Mouse (Mus musculus) left cerebral cortex, postnatal 10 days (tissue): Measurements from ENCODE around the gene Ascl4. TPM values are rescaled to one million over a fixed set of nuclear protein-coding genes. Genes with fewer than 3 reads are reported as not detected.

Experiments used
- DNase-seq, 2 experiments: peaks; one replicate each; pipeline ENCODE4 v3.0.0; 2021 to 2022; ENCODE audit warnings: low spot score in 2 of 2, mixed read lengths in 1 of 2; ENCODE audit errors: extremely low spot score in 1 of 2
- intact Hi-C: fragments of 180-260 bp; cut with DNase I; formaldehyde crosslinking; loops from one replicate; pipeline ENCODE4 v1.15.1; 2025
- total RNA-seq, 2 experiments: library from RNA; stranded (reverse); gene quantifications; 2 replicates each; pipeline ENCODE4 v1.2.3; 2021

The Ascl4 gene
- total RNA-seq: under 1 TPM; 0.22 to 0.26 TPM

DNA sequence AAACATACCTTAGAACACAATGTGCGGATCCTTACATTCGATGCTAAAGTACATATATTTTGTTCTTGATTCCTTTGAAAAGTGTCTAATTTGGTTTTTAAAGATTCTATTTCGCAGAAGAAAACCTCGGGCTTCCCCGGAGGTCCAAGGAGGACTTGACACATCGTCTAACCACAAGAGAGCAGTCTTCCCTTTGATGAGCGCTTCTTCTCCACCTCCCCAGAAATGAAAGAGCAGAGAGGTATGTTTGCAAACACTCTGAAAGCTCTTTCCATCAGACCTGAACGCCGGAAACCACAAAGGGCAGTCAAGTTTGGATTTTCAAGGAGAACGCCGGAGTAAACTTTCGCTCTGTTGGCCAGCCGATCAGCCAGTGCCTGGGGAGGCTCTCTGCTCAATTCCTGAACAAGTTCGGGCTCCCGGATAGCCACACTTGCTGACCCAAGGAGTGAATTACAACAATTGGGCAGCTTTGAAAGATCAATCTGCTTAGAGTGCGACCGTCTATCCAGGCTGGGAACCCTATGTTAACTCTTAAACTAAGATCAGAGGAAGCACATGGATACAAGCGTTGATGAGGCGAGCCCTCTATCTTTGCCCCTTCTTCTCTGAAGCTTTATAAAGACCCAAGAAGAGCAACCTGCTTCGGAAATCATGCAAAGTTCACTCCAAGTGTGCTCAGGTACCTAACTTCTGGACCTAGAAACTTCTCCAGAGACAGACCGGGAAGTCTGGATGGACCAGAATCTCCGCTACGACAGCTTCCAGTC lies at the start of gene Ascl4:
Ascl4 (plus strand) TSS at position 6 of the 770 bp plus-strand sequence.
- intact Hi-C loops: no loop called here
- DNase-seq: no peak

DNA sequence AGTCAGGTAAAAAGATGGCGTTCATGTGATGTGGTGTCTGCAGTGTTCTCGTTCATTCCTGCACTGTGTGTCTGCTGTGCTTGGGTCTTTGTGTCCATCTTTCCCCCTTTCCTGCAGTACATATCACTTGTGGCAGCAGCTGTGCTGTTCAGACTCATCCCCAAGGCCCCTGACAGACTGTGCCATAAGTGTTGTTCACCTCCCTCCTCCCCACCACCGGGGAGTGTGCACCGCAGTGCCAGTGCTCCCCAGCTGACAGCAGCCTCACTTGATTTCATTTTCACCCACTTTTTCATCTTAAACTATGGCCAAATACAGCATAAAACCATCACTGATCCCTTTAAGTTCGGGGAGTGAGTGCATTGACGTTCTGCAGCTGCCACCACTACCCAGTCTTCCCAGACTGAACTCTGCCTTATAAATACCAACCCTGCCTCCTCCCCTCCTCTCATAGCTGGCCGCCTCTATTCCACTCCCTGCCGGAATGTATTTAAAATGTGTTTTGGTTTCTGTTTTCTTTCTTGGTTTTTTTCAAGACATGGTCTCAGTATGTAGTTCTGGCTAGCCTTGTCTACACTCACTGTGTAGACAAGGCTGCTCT lies 47.5 kb upstream of the Ascl4 start:
- no peak for DNase-seq
- intact Hi-C loops: loop anchor here (5.0 kb wide), 1 partner anchor 62 kb away; no protein-coding TSS in a partner anchor

GRCm38 (mm10) chr10:85916498-85917309 lies 10.8 kb upstream of the Ascl4 start, which contains the start of gene Prdm4:
Gene Prdm4, minus strand, starts transcription at chr10:85917142.
- intact Hi-C loops: no loop called here
- peak; percentile 97 to 98 for DNase-seq

DNA sequence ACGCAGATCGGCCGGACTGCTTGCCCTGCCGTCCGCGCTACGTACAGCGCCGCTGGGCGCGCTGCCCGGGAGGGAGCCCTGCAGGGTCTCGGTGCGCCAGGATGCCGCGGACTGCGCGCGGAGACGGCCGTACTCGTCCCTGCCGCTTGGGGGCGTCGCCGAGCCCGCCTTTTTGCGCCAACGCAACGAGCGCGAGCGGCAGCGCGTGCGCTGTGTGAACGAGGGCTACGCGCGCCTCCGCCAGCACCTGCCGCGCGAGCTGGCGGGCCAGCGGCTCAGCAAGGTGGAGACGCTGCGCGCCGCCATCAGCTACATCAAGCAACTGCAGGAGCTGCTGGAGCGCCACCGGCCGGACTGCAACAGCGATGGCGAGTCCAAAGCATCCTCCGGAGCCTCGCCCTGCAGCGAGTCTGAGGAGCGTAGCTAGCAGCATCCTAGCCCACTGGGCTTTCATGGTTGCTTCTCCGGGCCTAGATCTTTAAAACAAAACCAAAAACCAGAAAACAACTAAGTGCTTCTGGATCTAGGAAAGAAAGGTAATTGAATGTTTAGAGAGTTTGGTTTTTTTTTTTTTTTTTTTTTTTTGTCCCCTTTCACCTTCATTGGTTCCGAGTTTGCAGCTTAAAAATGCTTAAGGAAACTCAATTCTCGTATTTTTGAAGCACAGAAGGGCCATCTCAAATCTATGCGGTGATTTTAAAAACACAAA lies 1.2 kb downstream of the Ascl4 start:
- DNase-seq: peak; percentile 52 to 78
- intact Hi-C loops: no loop called here

- DNase-seq: no peak
- intact Hi-C loops: no loop called here
Observed at GRCm38 (mm10) chr10:85929208-85929591, 1.7 kb downstream of the Ascl4 start.

DNA sequence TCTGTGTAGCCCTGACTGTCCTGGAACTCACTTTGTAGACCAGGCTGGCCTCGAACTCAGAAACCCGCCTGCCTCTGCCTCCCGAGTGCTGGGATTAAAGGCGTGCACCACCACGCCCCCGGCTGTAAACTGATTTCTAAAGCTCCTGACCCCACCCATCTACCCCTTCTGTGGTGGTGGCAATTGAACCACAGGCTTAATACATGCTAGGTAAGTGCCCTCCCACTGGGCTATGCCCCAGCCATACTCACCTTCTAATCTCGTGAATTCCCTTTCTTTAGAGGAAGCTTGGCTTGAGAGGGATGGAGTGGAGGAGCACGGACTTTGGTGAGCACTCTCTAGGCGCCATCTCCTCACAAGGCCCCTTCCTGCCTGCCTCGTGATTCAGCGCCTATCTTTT lies 2.5 kb downstream of the Ascl4 start:
- intact Hi-C loops: no loop called here
- DNase-seq: no peak

- DNase-seq: no peak
- intact Hi-C loops: no loop called here
Observed at GRCm38 (mm10) chr10:85936280-85936965, 8.9 kb downstream of the Ascl4 start.

GRCm38 (mm10) chr10:85948483-85949196 lies 21.2 kb downstream of the Ascl4 start:
- intact Hi-C loops: no loop called here

GRCm38 (mm10) chr10:85951765-85952443 lies 24.4 kb downstream of the Ascl4 start:
- DNase-seq: no peak
- intact Hi-C loops: loop anchor here (5.0 kb wide), 1 partner anchor 750 kb away; no protein-coding TSS in a partner anchor

More at GRCm38 (mm10) chr10:85948483-85949196, 21.2 kb downstream of the Ascl4 start:
- DNase-seq: no peak

GRCm38 (mm10) chr10:85953401-85953800 lies 25.9 kb downstream of the Ascl4 start:
- no peak for DNase-seq
- intact Hi-C loops: loop anchor here (5.0 kb wide), 1 partner anchor 749 kb away; no protein-coding TSS in a partner anchor

- intact Hi-C loops: loop anchor here (5.0 kb wide), 1 partner anchor 748 kb away; no protein-coding TSS in a partner anchor
- DNase-seq: no peak
Observed at GRCm38 (mm10) chr10:85954429-85954828, 26.9 kb downstream of the Ascl4 start.

GRCm38 (mm10) chr10:85956871-85957419 lies 29.5 kb downstream of the Ascl4 start:
- intact Hi-C loops: no loop called here
- DNase-seq: no peak

DNA sequence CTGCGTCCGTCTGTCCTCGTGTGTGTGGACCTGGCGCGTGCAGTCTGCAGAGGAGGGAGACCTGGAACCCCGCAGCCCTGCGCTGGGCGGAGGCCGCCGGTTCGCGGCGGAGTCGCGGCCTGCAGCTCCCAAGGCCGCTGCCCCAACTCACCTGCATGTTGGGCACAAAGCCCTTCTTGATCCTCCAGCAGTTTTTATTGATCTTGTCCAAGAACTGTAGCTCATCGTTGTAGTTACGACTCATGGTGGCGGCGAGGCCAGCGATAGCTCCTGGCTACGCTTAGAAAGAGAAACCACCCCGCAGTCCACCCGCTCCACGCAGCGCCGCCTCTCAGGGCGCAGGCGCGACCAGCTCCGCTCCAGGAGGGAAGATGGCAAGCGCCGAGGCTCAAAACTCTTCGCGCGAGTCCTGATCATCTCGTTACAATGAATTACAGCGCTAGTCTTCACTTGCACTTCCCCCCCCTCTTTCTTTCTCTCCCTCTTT lies 30.0 kb downstream of the Ascl4 start, which contains the start of gene Rtcb:
Rtcb (minus strand) TSS at position 360 of the 487 bp plus-strand sequence.
- intact Hi-C loops: no loop called here
- peak; percentile 97 for DNase-seq

- no peak for DNase-seq
- intact Hi-C loops: no loop called here
Observed at GRCm38 (mm10) chr10:85962897-85963296, 35.4 kb downstream of the Ascl4 start.

- DNase-seq: no peak
- intact Hi-C loops: no loop called here
Observed at GRCm38 (mm10) chr10:85964316-85964715, 36.8 kb downstream of the Ascl4 start.

- intact Hi-C loops: loop anchor here (5.0 kb wide), 2 partner anchors 336 to 496 kb away; partner anchors contain the start of gene Timp3
- DNase-seq: no peak
Observed at GRCm38 (mm10) chr10:85966476-85966875, 39.0 kb downstream of the Ascl4 start.
